Mouse (Mus musculus) liver, postnatal 0 days (tissue): ENCODE data around the gene Preb. TPM values are rescaled to one million over a fixed set of nuclear protein-coding genes. Genes with fewer than 3 reads are reported as not detected.
A peak's percentile ranks its signal among the peaks of the same experiment; 100 is the strongest.

Experiments used
- ATAC-seq: fragments of 200-750 bp; cut with Nextera tagmentation; 2 replicates; pipeline ENCODE4 v1.8.0; 2017; ENCODE audit warnings: mild to moderate bottlenecking, moderate library complexity
- DNase-seq: peaks from one replicate; pipeline ENCODE4 v3.0.0-alpha.2; 2016
- H3K27ac ChIP-seq: fragments of 300-500 bp; sonication (generic); 2 replicates; pipeline ENCODE4 v1.5.1; 2014; ENCODE audit warnings: antibody characterized with exemption, moderate library complexity, mild to moderate bottlenecking, low read depth
- H3K27me3 ChIP-seq: fragments of 300-500 bp; sonication (generic); 2 replicates; pipeline ENCODE4 v1.6.1; 2014; ENCODE audit warnings: low read length, control low read depth, mixed read lengths; ENCODE audit not compliant: insufficient read depth
- H3K36me3 ChIP-seq: fragments of 300-500 bp; sonication (generic); replicated peaks from 2 replicates; pipeline ENCODE4 v1.6.1; 2014; ENCODE audit warnings: mild to moderate bottlenecking, control low read depth, low read length, moderate library complexity, mixed read lengths; ENCODE audit not compliant: insufficient read depth
- H3K4me1 ChIP-seq: fragments of 300-500 bp; sonication (generic); 2 replicates; pipeline ENCODE4 v1.6.1; 2014; ENCODE audit warnings: antibody characterized with exemption, mild to moderate bottlenecking, control low read depth; ENCODE audit not compliant: insufficient read depth
- H3K4me2 ChIP-seq: fragments of 300-500 bp; sonication (generic); 2 replicates; pipeline ENCODE4 v1.6.1; 2014; ENCODE audit warnings: low read depth, mild to moderate bottlenecking, low read length, moderate library complexity, mixed read lengths
- H3K4me3 ChIP-seq: fragments of 300-500 bp; sonication (generic); 2 replicates; pipeline ENCODE4 v1.5.1; 2014; ENCODE audit warnings: low read depth, low read length
- H3K9ac ChIP-seq: fragments of 300-500 bp; sonication (generic); replicated peaks from 2 replicates; pipeline ENCODE4 v1.6.1; 2014; ENCODE audit warnings: mild to moderate bottlenecking, moderate library complexity
- H3K9me3 ChIP-seq: fragments of 300-500 bp; sonication (generic); 2 replicates; pipeline ENCODE4 v1.6.1; 2016; ENCODE audit warnings: mild to moderate bottlenecking, control low read depth, low read length, mixed read lengths
- CTCF ChIP-seq: sonication (generic); IDR thresholded peaks from 2 replicates; pipeline ENCODE4 v1.5.1; 2016; ENCODE audit warnings: antibody characterized with exemption, low read depth
- EP300 ChIP-seq: IDR thresholded peaks from 2 replicates; pipeline ENCODE4 v1.6.1; 2016; ENCODE audit warnings: antibody characterized with exemption, low read depth, mild to moderate bottlenecking
- WGBS: fragments of 180-500 bp; shearing (Covaris S2); extraction: QIAGEN DNeasy Blood & Tissue Kit; methylation state at CpG from one replicate; pipeline ENCODE4 v1.1.7; 2014; ENCODE audit not compliant: insufficient replicate concordance; 5-methylcytosine and 5-hydroxymethylcytosine counted together
- polyA plus RNA-seq: library from polyadenylated mRNA; unstranded; fragments of >200 nt; fragmentation: Nextera tagmentation; extraction: Ambion mirVana; gene quantifications from 2 replicates; pipeline ENCODE4 v1.2.1, GENCODE M21; 2015

The Preb gene
- polyA plus RNA-seq, 1 experiment from 2014 or later, result 80.6 TPM

DNA sequence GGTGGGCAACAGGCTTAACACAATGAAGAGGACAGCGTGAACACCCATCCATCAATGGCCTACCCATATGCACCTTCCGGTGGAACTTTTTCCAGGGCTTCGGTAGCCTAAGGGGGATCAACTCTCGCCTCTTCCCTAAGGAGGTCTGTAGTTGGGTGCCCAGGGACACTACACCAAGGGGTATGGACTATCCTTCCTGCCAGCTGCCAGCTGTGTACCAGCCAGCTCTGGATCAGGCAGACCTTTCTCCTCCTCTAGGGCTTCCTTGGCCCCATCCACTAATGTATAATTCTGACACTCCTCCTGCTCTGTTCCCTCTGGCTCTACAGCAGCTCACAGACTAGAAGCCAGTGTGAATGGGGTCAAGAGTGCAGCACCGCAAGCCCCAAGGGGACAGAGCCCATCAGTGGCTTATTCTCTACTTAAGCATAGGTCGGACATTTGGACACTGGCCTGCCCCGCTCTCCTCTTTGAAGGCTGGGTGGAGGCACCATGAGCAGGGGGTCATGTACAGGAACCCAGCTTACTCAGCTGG lies 46.0 kb downstream of the Preb start:
- no peaks in the 10 kb centered on the region for H3K9me3 ChIP-seq
- peaks cover 69% of the 10 kb centered on the region for H3K4me1 ChIP-seq
- H3K4me2 ChIP-seq, result peak overlapping the region; percentile 69
- peaks cover 8% of the 10 kb centered on the region; the same call in 1 of the 2 replicates for H3K36me3 ChIP-seq
- peak overlapping the region; percentile 83 for H3K27ac ChIP-seq
- H3K27me3 ChIP-seq, result no peaks in the 10 kb centered on the region
- peak overlapping the region; percentile 64 for H3K9ac ChIP-seq
- DNase-seq (peak; percentile 17), ATAC-seq (no peak)
- TF ChIP-seq EP300, result no peak
- no peak for TF ChIP-seq CTCF
- peak overlapping the region; percentile 48 for H3K4me3 ChIP-seq
- 34% methylated on average over 7 of the region's 7 CpGs for WGBS

DNA sequence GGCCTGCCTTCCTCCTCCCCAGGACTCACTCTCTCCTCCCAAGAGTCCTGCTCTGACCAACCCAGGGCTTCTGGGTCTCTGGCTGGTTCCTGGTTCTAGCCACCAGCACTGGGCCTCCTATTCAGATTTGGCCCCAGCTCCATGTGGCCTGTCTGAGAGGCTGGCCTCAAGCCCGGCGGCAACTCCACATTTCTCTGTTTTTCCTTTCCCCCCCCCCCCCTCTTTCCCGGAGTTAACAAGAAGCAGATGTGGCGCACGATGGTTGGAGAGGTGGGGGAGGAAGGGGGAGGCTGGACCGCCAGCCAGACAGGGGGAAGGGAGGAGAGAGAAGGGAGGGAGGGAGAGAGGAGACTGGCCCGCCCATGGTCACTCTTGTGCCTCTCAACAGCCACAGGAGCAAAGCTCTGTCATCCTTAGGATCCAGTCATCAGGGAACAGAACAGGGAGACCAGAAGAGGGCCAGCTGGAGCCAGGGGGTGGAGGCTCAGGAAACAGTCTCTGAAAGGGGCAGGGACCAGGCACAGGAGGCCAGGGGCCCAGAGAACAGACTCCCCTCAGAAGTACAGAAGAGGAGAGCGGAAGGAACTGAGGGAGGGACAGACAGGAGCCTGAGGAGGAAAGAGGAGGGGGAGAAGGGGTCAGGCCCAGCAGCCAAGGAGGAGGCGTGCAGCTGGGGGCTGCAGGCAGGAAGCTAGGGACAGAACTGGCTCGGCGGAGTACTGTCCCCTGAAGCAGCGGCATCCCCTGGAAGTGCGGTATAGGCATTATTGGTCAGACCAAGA lies 46.9 kb downstream of the Preb start, which contains the start of gene Emilin1:
Emilin1 (plus strand) TSS at position 343 of the 782 bp plus-strand sequence.
- 21% methylated on average over 11 of the region's 13 CpGs for WGBS
- no peak for TF ChIP-seq EP300
- no peak for TF ChIP-seq CTCF
- H3K9ac ChIP-seq, result peak within 1 kb of the TSS; percentile 64
- peak; percentile 52 for DNase-seq
- H3K4me3 ChIP-seq, result peak within 1 kb of the TSS; percentile 48
- no peaks in the 10 kb centered on the region for H3K27me3 ChIP-seq
- peak within 1 kb of the TSS; percentile 69 for H3K4me2 ChIP-seq
- peak; percentile 24 for ATAC-seq
- peak within 1 kb of the TSS; percentile 83 for H3K27ac ChIP-seq
- H3K4me1 ChIP-seq, result peaks cover 78% of the 10 kb centered on the region
- 0 out of 2 replicates have a peak, but pooled peaks cover 8% of the 10 kb centered on the region for H3K36me3 ChIP-seq
- H3K9me3 ChIP-seq, result no peaks in the 10 kb centered on the region

DNA sequence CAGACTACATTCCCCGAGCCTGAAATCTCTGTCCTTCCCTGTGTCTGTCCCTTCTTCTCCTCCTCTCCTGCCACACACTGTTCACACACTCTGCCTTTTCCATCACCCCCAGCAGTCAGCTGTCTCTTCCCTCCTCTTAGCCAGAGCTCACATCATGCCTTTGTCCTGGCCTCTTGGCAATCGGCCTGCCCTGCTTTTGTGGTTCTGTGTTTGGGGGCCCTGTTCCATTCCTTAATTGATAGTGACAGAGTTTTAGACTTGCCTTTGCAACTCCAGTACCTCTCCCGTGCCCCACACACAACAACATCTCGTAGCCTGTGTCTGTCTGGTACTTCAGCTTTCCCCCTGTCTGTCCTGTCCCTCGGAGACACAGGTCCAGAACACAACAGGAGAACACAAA lies 48.0 kb downstream of the Preb start:
- H3K27me3 ChIP-seq, result no peaks in the 10 kb centered on the region
- peak overlapping the region; percentile 83 for H3K27ac ChIP-seq
- H3K4me3 ChIP-seq, result no peak overlapping the region
- DNase-seq (no peak), ATAC-seq (no peak)
- TF ChIP-seq EP300 (no peak), CTCF (no peak)
- no peak overlapping the region for H3K4me2 ChIP-seq
- whole genome bisulfite sequencing, result 60% methylated on average over 5 of the region's 5 CpGs
- H3K4me1 ChIP-seq, result peaks cover 81% of the 10 kb centered on the region
- H3K36me3 ChIP-seq, result 0 out of 2 replicates have a peak, but pooled peaks cover under 1% of the 10 kb centered on the region
- H3K9me3 ChIP-seq, result no peaks in the 10 kb centered on the region
- H3K9ac ChIP-seq, result no peak overlapping the region

DNA sequence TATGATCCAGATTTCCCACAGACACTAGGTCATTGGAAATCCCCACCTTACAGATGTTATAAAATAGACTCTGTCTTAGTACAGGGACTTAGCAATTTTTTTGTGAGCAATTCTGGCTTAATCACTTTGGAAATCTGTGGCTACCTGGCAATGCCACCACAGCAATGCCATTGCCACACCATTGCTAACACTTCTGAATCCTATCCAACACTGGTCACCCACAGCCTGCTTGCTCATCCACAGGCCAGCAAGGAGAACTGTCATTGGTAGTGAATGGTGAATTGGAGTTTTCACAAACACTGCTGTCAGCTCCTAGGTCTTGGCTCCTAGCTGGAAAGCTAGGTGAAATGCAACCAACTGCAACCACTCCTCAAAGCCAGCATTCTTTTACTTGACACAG lies 49.7 kb downstream of the Preb start:
- DNase-seq (no peak), ATAC-seq (no peak)

DNA sequence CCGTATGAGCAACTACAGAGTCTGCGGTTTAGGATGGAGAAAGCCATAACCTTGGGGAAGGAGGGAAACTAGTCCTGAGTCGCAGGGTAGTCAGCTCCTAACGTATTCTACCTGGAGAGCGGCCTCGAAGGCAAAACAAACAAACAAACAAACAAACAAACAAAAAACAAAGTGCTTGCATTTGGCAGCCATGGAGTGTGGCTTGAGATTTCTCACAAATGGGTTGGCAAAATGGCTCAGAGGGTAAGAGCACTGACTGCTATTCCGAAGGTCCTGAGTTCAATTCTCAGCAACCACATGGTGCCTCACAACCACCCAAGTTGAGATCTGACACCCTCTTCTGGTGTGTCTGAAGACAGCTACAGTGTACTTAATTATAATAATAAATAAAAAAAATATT lies 50.3 kb downstream of the Preb start:
- Histone ChIP-seq H3K4me2 (peak overlapping the region; percentile 99), H3K9me3 (no peaks in the 10 kb centered on the region), H3K4me1 (peaks cover 85% of the 10 kb centered on the region), H3K27ac (peak overlapping the region; percentile 93), H3K4me3 (no peak overlapping the region), H3K27me3 (no peaks in the 10 kb centered on the region), H3K9ac (no peak overlapping the region), H3K36me3 (peaks cover 12% of the 10 kb centered on the region)
- 79% methylated on average over 7 of the region's 7 CpGs for WGBS
- ATAC-seq (no peak), DNase-seq (no peak)
- TF ChIP-seq CTCF (no peak), EP300 (no peak)

More for the DNA sequence above, 49.7 kb downstream of the Preb start:
- Histone ChIP-seq H3K4me1 (peaks cover 86% of the 10 kb centered on the region), H3K4me3 (no peak overlapping the region), H3K9me3 (no peaks in the 10 kb centered on the region), H3K9ac (no peak overlapping the region), H3K27me3 (no peaks in the 10 kb centered on the region), H3K36me3 (peaks cover 6% of the 10 kb centered on the region), H3K27ac (peak overlapping the region; percentile 93), H3K4me2 (no peak overlapping the region)
- TF ChIP-seq CTCF, result no peak
- no peak for TF ChIP-seq EP300

DNA sequence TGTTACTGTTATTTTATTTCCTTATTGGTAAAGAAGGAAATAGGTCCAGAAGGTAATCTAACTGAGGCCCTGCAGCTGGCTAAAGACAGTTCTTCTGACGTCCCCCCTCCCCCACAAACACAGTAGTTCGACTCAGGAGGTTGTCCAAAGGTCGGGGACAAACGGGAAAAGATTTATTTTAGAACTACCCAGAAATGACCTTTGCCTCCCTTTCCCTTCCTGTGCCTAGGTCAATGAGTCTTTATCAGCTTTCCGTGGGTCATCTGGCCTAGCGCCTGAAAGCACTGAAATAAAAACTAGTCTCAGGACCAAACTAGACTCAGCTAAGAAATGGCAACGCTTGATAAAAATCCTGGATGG lies 50.9 kb downstream of the Preb start:
- peak overlapping the region; percentile 93 for H3K27ac ChIP-seq
- WGBS, result 33% methylated on average over 7 of the region's 7 CpGs
- no peak overlapping the region for H3K9ac ChIP-seq
- DNase-seq, result peak; percentile 48
- H3K4me2 ChIP-seq, result peak overlapping the region; percentile 99
- H3K36me3 ChIP-seq, result peaks cover 18% of the 10 kb centered on the region
- H3K9me3 ChIP-seq, result no peaks in the 10 kb centered on the region
- no peak for ATAC-seq
- peaks cover 79% of the 10 kb centered on the region for H3K4me1 ChIP-seq
- H3K4me3 ChIP-seq, result no peak overlapping the region
- peak; percentile 85 for TF ChIP-seq EP300
- no peak for TF ChIP-seq CTCF
- no peaks in the 10 kb centered on the region for H3K27me3 ChIP-seq
